Mouse (Mus musculus) ovary, postnatal 10 days (tissue): ENCODE results near the gene Psme3.
"Not testable (repeated sequence)": the region's sequence is repeated elsewhere in the genome, so short reads cannot be mapped to it uniquely, and the experiment has no call there.

ENCODE experiments used
- DNase-seq: peaks from one replicate; pipeline ENCODE4 v3.0.0; 2022; ENCODE audit warnings: low spot score

Gene Psme3

GRCm38 (mm10) chr11:101312150-101312549 lies 3.9 kb upstream of the Psme3 start:
- no peak for DNase-seq

- no peak for DNase-seq
Measured at GRCm38 (mm10) chr11:101314567-101314966, 1.4 kb upstream of the Psme3 start.

- DNase-seq = no peak
Measured at GRCm38 (mm10) chr11:101315082-101315650, 847 bp upstream of the Psme3 start.

DNA sequence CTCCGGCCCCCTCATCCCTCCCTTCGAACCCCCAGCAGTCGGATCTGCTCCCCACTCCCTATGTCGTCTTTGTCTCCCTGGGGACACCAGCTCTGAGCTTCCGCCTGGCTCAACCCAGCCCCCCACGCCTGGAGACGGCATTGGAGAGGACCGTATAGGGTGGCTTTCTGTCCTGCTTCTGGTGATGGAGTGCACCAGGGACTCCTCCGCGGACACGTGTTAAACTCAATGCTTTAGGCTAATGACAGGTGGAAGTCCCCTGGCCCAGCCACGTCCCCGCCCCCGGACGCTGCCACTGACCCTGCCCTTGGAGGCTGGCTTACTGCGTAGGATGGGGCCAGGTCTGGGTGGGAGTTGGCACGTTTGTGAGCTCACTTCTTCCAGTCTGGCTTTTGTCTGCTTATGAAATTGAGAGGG lies 496 bp downstream of the Psme3 start:
- no peak for DNase-seq

- no peak for DNase-seq
Measured at GRCm38 (mm10) chr11:101323609-101324008, 7.6 kb downstream of the Psme3 start.

DNA sequence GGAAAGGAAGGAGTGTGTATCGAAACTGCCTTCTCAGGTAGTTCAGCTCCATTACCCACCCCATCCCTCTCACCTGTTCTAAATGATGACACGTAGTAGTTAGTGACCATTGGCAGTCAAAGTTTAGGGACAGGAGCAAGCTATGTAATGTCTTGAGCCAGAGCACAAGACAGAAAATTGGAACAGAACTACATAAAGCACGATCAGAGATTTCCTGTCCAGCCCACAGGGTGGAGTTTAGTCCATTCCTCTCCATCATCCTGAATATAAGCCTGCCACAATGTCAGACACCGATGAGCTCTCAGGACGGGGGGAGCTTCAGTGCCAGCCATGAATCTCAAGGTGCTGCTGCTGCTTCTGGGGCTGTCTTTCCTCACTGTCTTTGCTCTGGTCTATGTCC lies 8.8 kb downstream of the Psme3 start, which contains the start of gene Aoc2:
TSS of gene Aoc2 (plus strand) at position 301 of the 400 bp plus-strand sequence.
- DNase-seq = no peak

- DNase-seq = not testable (repeated sequence)
Measured at GRCm38 (mm10) chr11:101325201-101325600, 9.2 kb downstream of the Psme3 start.

GRCm38 (mm10) chr11:101326147-101326546 lies 10.1 kb downstream of the Psme3 start:
- DNase-seq = no peak

GRCm38 (mm10) chr11:101327311-101327710 lies 11.3 kb downstream of the Psme3 start:
- DNase-seq = no peak

DNA sequence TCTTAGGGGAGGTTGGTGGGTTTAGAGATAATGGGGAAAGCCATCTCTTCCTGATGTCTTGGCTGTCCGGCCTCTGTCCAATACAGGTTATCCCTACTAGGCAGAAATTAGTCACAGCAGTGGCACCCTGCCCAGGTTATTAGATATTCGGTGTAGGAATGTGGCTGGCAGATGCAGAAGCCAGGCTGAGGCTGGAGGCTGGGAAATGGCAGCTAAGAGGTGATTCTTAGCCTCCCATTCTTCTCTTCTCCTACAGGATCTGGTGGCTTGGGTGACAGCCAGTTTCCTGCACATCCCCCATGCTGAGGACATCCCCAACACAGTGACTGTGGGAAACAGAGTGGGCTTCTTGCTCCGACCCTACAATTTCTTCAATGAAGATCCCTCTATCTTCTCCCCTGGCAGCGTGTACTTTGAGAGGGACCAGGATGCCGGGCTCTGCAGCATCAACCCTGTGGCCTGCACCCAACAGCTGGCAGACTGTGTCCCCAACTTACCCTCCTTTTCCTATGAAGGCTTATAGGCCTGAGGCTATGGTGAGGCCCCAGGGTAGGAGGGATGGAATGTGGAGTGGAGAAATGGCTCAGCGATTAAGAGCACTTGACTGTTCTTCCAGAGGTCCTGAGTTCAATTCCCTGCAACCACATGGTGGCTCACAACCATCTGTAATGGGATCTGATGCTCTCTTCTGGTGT lies 13.1 kb downstream of the Psme3 start:
- no peak for DNase-seq

GRCm38 (mm10) chr11:101330371-101330924 lies 14.4 kb downstream of the Psme3 start, which contains the start of gene Aoc3:
TSS of gene Aoc3 (plus strand) at chr11:101330605.
- DNase-seq = no peak

DNA sequence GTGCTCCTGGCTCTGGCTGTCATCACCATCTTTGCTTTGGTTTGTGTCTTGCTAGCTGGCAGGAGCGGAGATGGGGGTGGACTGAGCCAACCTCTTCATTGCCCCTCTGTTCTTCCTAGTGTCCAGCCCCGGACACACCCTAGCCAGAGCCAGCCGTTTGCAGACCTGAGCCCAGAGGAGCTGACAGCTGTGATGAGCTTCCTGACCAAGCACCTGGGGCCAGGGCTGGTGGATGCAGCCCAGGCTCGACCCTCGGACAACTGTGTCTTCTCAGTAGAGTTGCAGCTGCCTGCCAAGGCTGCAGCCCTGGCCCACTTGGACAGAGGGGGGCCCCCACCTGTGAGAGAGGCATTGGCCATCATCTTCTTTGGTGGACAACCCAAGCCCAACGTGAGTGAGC lies 14.9 kb downstream of the Psme3 start:
- not testable (repeated sequence) for DNase-seq

DNA sequence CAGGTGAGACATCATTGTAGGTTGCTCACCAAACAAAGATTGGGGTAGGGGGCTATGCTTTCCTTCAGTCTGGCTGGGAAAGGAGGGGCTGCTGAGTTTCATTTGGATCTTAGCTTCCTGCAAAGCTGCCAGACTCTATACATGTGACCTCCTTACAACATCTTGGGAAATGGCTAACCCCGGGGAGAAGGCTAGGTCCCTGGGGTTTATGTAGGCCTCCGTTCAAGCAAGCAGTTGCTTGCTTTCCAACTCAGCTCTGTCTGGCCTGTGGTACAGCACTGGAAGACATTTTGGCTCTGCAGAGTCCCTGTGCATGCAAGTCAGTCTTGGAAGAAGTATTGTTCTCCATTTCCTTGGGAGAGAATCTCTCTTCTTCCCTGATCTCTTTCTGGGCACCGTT lies 16.5 kb downstream of the Psme3 start:
- no peak for DNase-seq

GRCm38 (mm10) chr11:101334023-101334422 lies 18.0 kb downstream of the Psme3 start:
- no peak for DNase-seq

DNA sequence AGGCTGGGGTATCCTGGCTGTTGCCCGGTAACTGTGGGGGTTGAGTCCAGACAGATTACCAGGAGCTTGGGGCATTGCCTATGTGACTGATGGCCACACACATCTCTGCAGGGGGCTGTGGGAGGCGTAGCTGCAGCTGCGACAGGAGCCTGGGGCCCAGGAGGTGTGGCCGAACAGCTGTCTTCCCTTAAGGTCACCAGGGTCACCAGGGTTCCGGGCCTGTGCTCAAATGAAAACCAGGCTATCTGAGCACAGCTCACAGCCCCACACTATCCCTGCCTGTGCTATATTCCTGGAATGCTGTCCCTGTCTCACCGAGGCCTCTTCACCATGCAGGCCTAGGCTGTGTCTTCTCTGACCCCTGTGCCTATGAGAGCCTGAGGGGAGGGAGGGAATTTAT lies 18.5 kb downstream of the Psme3 start:
- no peak for DNase-seq

GRCm38 (mm10) chr11:101335685-101336084 lies 19.7 kb downstream of the Psme3 start:
- no peak for DNase-seq

GRCm38 (mm10) chr11:101338123-101338760 lies 22.2 kb downstream of the Psme3 start:
- DNase-seq = no peak

DNA sequence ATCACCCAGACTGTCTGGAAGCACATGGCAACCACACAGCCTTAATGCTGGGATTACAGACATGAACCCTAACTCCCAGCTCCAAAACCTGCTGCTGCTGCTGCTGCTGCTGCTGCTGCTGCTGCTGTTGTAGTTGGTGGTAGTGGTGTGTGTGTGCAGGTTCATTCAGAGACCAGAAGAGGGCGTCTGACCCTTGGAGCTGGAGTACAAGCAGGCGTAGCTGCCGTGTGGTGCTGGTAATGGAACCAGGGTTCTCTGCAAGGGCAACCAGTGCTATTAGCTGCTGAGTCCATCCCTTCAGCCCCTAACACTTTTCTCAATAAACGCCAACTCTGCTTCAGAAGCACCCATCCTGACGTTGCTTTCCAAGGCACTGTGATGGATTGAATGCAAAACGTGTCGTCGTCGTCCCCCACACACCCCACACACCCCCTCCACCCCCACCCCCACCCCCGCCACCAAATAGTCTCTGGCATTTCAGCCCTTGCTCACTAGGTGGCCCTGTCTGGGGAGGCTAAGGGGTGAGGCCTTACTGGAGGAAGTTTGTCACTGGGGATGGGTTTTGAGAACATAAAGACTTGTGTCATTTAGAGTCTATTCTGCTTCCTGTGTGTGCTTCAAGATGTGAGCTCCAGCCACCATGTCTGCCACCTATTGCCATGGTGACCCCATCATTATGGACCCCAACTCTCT lies 31.2 kb downstream of the Psme3 start:
- no peak for DNase-seq

DNA sequence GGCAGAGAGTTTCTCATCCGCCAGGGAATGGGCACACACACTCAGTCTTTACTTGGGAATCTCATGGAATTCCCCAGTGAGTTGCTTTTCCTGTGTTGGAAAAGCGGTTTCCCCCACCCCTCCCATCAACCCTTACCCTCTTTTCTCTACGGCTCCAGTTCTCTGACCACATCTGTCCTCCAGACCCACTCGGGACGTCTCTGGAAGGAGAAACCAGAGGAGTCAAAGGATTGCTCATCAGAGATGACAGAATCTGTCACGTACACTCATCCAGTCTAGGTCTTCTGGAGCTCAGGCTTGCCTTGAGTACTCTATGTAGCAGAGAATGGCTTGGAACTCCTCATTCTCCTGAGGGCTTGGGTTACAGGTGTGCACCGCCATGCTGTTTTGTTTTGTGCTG lies 32.8 kb downstream of the Psme3 start:
- DNase-seq = no peak

GRCm38 (mm10) chr11:101349216-101349615 lies 33.2 kb downstream of the Psme3 start:
- no peak for DNase-seq

DNA sequence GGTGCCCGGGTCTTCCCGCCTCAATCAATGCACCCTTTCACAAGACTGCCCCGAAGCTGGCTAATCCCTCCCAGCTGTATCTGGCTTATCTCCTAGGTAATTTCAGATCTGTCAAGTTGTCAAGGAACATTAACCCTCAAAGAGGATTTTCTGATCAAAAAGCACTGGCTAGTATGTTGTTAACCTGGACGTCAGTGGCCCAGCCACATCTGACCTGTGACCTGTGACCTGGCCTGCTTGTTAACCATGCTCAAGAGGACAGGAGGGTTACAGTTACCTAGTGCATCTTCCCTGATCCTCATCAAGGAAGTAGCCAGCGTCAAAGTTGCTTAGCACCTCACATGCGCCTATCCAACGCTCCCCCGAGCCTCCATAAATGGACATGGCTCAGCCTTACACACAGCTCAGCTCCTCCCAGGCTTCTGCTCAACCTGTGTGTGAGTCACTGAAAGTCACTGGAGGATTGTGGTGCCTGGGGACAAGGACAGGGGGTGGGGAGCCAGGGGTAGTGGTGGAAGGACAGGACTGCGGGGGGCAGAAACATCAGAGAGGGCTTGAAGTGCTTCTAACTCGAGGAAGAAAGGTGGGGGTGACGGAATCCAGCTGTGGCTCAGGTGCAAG lies 35.2 kb downstream of the Psme3 start:
- DNase-seq = no peak

GRCm38 (mm10) chr11:101351721-101352111 lies 35.7 kb downstream of the Psme3 start:
- no peak for DNase-seq
